Mouse (Mus musculus) megakaryocyte, embryonic 14.5 days (primary cell): ENCODE measurements around the gene Cdk6. TPM values are rescaled to one million over a fixed set of nuclear protein-coding genes. Genes with fewer than 3 reads are reported as not detected.
"Not testable (repeated sequence)": the region's sequence is repeated elsewhere in the genome, so short reads cannot be mapped to it uniquely, and the experiment has no call there.

Experiments
- H3K27me3 ChIP-seq: replicated peaks from 2 replicates; pipeline ENCODE3; 2012; ENCODE audit warnings: inconsistent platforms
- H3K36me3 ChIP-seq: replicated peaks from 2 replicates; pipeline ENCODE3; 2012; ENCODE audit warnings: low read length, inconsistent platforms, mixed read lengths
- H3K4me1 ChIP-seq: 2 replicates; pipeline ENCODE4 v1.6.1; 2012; ENCODE audit warnings: inconsistent platforms
- H3K4me3 ChIP-seq: replicated peaks from 2 replicates; pipeline ENCODE3; 2012; ENCODE audit warnings: moderate library complexity, mild to moderate bottlenecking, inconsistent platforms
- H3K9me3 ChIP-seq: 2 replicates; pipeline ENCODE4 v1.6.1; 2012; ENCODE audit warnings: inconsistent platforms
- FLI1 ChIP-seq: IDR thresholded peaks from 2 replicates; pipeline ENCODE4 v1.6.1; 2012; ENCODE audit warnings: low read length, inconsistent platforms, mixed read lengths
- GATA1 ChIP-seq: IDR thresholded peaks from 3 replicates; pipeline ENCODE4 v1.6.1; 2012; ENCODE audit warnings: mixed read lengths, low read length, inconsistent platforms, borderline replicate concordance
- polyA plus RNA-seq: library from polyadenylated mRNA; stranded (reverse); fragments of >175 nt; gene quantifications from 2 replicates; pipeline ENCODE4 v1.2.3, GENCODE M21; 2012; ENCODE audit warnings: low replicate concordance; ENCODE audit not compliant: insufficient read depth

Cdk6 gene
- polyA plus RNA-seq, 1 experiment = 9.5 TPM

- H3K9me3 ChIP-seq = peaks cover 4% of the 10 kb centered on the region; the same call in 1 of the 2 replicates
- TF ChIP-seq FLI1 = no peak
- no peak for TF ChIP-seq GATA1
- peaks cover 23% of the 10 kb centered on the region for H3K4me1 ChIP-seq
- no peaks in the 10 kb centered on the region for H3K27me3 ChIP-seq
- H3K4me3 ChIP-seq = peak overlapping the region; percentile 97
- H3K36me3 ChIP-seq = peaks cover 3% of the 10 kb centered on the region
These were observed 2.9 kb downstream of the Cdk6 start for GRCm38 (mm10) chr5:3344081-3344631.

GRCm38 (mm10) chr5:3345540-3345939, 4.3 kb downstream of the Cdk6 start:
- peak overlapping the region; percentile 62 for H3K4me3 ChIP-seq
- not testable (repeated sequence) for H3K36me3 ChIP-seq, H3K9me3 ChIP-seq

GRCm38 (mm10) chr5:3349393-3349792, 8.1 kb downstream of the Cdk6 start:
- H3K36me3 ChIP-seq = peaks cover 10% of the 10 kb centered on the region
- not testable (repeated sequence) for H3K4me3 ChIP-seq, H3K9me3 ChIP-seq, H3K27me3 ChIP-seq
- peaks cover 59% of the 10 kb centered on the region for H3K4me1 ChIP-seq

More at GRCm38 (mm10) chr5:3345540-3345939, 4.3 kb downstream of the Cdk6 start:
- H3K27me3 ChIP-seq = not testable (repeated sequence)
- peaks cover 34% of the 10 kb centered on the region for H3K4me1 ChIP-seq

GRCm38 (mm10) chr5:3351836-3352235, 10.6 kb downstream of the Cdk6 start:
- Histone ChIP-seq H3K36me3 (peaks cover 30% of the 10 kb centered on the region), H3K4me1 (peaks cover 82% of the 10 kb centered on the region)
- not testable (repeated sequence) for H3K9me3 ChIP-seq, H3K27me3 ChIP-seq, H3K4me3 ChIP-seq

- no peaks in the 10 kb centered on the region for H3K27me3 ChIP-seq
- H3K9me3 ChIP-seq = no peaks in the 10 kb centered on the region
- peaks cover 82% of the 10 kb centered on the region for H3K4me1 ChIP-seq
- no peak overlapping the region for H3K4me3 ChIP-seq
- TF ChIP-seq FLI1 = no peak
- TF ChIP-seq GATA1 = no peak
- peaks cover 33% of the 10 kb centered on the region for H3K36me3 ChIP-seq
These were observed 11.0 kb downstream of the Cdk6 start for GRCm38 (mm10) chr5:3352314-3352713.

DNA sequence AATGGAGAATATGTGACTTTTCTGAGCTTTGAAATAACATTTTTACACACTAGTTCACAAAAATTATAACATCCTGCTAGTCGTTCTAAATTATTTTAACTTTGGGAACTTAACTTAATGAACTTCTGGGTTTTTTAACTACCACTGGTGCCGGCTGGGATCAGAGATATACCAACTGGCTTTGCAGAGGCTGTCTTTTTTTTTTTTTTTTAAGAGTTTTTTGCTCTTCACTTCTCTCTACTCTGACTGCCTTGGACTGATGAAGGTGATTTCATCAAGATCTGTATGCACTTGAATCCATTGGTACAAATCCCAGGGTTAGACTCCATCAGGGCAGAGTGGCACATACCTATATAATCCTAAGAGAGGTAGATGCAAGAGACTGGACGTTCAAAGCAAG, 11.5 kb downstream of the Cdk6 start:
- no peaks in the 10 kb centered on the region for H3K9me3 ChIP-seq
- peaks cover 85% of the 10 kb centered on the region for H3K4me1 ChIP-seq
- H3K27me3 ChIP-seq = no peaks in the 10 kb centered on the region
- TF ChIP-seq GATA1 = no peak
- no peak for TF ChIP-seq FLI1
- no peak overlapping the region for H3K4me3 ChIP-seq
- peaks cover 36% of the 10 kb centered on the region for H3K36me3 ChIP-seq

GRCm38 (mm10) chr5:3354307-3354706, 13.0 kb downstream of the Cdk6 start:
- no peaks in the 10 kb centered on the region for H3K9me3 ChIP-seq
- TF ChIP-seq FLI1 (no peak), GATA1 (no peak)
- no peaks in the 10 kb centered on the region for H3K27me3 ChIP-seq
- peaks cover 88% of the 10 kb centered on the region for H3K4me1 ChIP-seq
- H3K36me3 ChIP-seq = peaks cover 39% of the 10 kb centered on the region
- peak overlapping the region; percentile 78 for H3K4me3 ChIP-seq

GRCm38 (mm10) chr5:3355032-3355536, 13.8 kb downstream of the Cdk6 start:
- Histone ChIP-seq H3K36me3 (peaks cover 43% of the 10 kb centered on the region), H3K9me3 (no peaks in the 10 kb centered on the region), H3K4me1 (peaks cover 89% of the 10 kb centered on the region), H3K27me3 (no peaks in the 10 kb centered on the region), H3K4me3 (peak overlapping the region; percentile 72)
- TF ChIP-seq GATA1 (no peak), FLI1 (no peak)

DNA sequence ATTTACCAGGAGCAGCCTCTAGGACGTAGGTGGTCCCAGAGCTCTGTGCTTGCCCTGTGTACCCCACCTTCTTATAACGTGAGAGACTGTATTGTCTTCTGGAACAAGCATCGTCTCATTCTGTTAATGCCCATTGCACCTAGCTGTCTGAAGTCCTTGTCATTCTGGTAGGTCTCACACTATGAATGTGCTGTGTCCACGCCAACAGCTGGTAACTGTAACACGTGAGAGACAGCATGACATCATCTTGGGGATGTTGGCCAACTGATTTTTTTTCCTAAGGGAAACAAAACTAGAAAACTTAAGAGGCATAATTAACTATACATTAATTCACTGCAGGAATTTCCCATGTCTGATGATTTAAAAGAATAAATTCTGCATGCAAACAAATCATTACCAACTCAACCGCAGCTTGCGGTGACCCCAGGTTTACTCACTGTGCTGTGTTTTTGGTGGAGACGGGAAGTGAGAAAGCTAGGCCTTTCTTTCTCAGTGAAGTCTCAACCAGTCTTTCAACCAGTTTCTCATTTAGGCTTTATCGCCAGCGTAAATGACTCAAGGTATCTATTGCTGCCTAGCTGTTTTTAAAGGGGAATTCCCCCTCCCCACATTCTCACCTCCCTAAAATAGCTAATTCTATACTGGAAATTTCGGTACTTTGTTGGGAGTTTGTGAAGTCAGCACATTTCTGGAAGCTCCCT, 14.4 kb downstream of the Cdk6 start:
- Histone ChIP-seq H3K4me1 (peaks cover 87% of the 10 kb centered on the region), H3K36me3 (peaks cover 49% of the 10 kb centered on the region)

GRCm38 (mm10) chr5:3356261-3356778, 15.0 kb downstream of the Cdk6 start:
- no peak for TF ChIP-seq FLI1
- no peaks in the 10 kb centered on the region for H3K9me3 ChIP-seq
- no peaks in the 10 kb centered on the region for H3K27me3 ChIP-seq
- H3K4me1 ChIP-seq = peaks cover 85% of the 10 kb centered on the region
- peaks cover 54% of the 10 kb centered on the region for H3K36me3 ChIP-seq
- H3K4me3 ChIP-seq = no peak overlapping the region

More for the DNA sequence above, 14.4 kb downstream of the Cdk6 start:
- Histone ChIP-seq H3K9me3 (no peaks in the 10 kb centered on the region), H3K4me3 (no peak overlapping the region), H3K27me3 (no peaks in the 10 kb centered on the region)
- TF ChIP-seq GATA1 = no peak
- no peak for TF ChIP-seq FLI1

DNA sequence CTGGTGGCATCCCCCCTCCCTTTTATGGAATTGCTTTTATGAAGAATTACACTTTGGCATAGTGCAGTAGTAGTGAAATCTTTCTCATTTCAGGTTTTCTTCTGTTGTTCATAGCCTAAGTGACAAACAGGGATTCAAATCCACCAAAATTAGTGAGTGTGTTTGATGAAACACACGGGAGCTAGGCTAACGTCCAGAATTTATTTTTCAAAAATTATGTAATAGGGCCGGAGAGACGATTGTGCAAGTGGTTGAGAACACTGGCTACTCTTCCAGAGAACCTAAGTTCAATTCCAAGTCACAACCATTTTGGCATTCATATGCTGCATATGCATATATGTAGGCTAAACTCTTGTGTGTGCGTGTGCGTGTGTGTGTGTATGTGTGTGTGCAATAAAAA, 16.2 kb downstream of the Cdk6 start:
- peaks cover 82% of the 10 kb centered on the region for H3K4me1 ChIP-seq
- peaks cover 52% of the 10 kb centered on the region for H3K36me3 ChIP-seq
- no peaks in the 10 kb centered on the region for H3K27me3 ChIP-seq
- no peaks in the 10 kb centered on the region for H3K9me3 ChIP-seq
- no peak for TF ChIP-seq GATA1
- TF ChIP-seq FLI1 = no peak
- H3K4me3 ChIP-seq = no peak overlapping the region
